Mouse (Mus musculus) neural tube, embryonic 11.5 days (tissue): ENCODE results near the gene Gm7029. TPM values are rescaled to one million over a fixed set of nuclear protein-coding genes. Genes with fewer than 3 reads are reported as not detected.
"Not testable (repeated sequence)": the region's sequence is repeated elsewhere in the genome, so short reads cannot be mapped to it uniquely, and the experiment has no call there.

ENCODE experiments used
- ATAC-seq: fragments of 200-750 bp; cut with Nextera tagmentation; 2 replicates; pipeline ENCODE4 v1.8.0; 2017; ENCODE audit warnings: moderate number of reproducible peaks, mild to moderate bottlenecking, moderate TSS enrichment, moderate library complexity; ENCODE audit not compliant: insufficient read depth, low FRiP score, low TSS enrichment
- DNase-seq: peaks from one replicate; pipeline ENCODE4 v3.0.0-alpha.2; 2015; ENCODE audit warnings: low spot score
- H3K27ac ChIP-seq: fragments of 300-500 bp; sonication (generic); 2 replicates; pipeline ENCODE4 v1.5.1; 2014; ENCODE audit warnings: low read depth, mild to moderate bottlenecking, low read length
- H3K27me3 ChIP-seq: fragments of 300-500 bp; sonication (generic); 2 replicates; pipeline ENCODE4 v1.6.1; 2014; ENCODE audit warnings: mild to moderate bottlenecking, low read length, mixed read lengths; ENCODE audit not compliant: control insufficient read depth, insufficient read depth
- H3K36me3 ChIP-seq: fragments of 300-500 bp; sonication (generic); 2 replicates; pipeline ENCODE4 v1.6.1; 2014; ENCODE audit warnings: mild to moderate bottlenecking, low read length, moderate library complexity, mixed read lengths; ENCODE audit not compliant: control insufficient read depth, insufficient read depth
- H3K4me1 ChIP-seq: fragments of 300-500 bp; sonication (generic); 2 replicates; pipeline ENCODE4 v1.6.1; 2014; ENCODE audit warnings: low read length, mixed read lengths; ENCODE audit not compliant: control insufficient read depth, insufficient read depth
- H3K4me2 ChIP-seq: fragments of 300-500 bp; sonication (generic); 2 replicates; pipeline ENCODE4 v1.6.1; 2014; ENCODE audit warnings: low read depth, mild to moderate bottlenecking, moderate library complexity
- H3K4me3 ChIP-seq: fragments of 300-500 bp; sonication (generic); 2 replicates; pipeline ENCODE4 v1.5.1; 2014; ENCODE audit warnings: low read depth, low read length
- H3K9ac ChIP-seq: fragments of 300-500 bp; sonication (generic); 2 replicates; pipeline ENCODE4 v1.6.1; 2014; ENCODE audit warnings: mild to moderate bottlenecking, low read length
- H3K9me3 ChIP-seq: fragments of 300-500 bp; sonication (generic); 2 replicates; pipeline ENCODE4 v1.6.1; 2016; ENCODE audit warnings: low read length; ENCODE audit not compliant: control insufficient read depth
- WGBS: fragments of 180-500 bp; shearing (Covaris S2); extraction: QIAGEN DNeasy Blood & Tissue Kit; methylation state at CpG from one replicate; pipeline ENCODE4 v1.1.7; 2014; 5-methylcytosine and 5-hydroxymethylcytosine counted together
- polyA plus RNA-seq: library from polyadenylated mRNA; unstranded; fragments of >200 nt; fragmentation: Nextera tagmentation; extraction: Ambion mirVana; gene quantifications from 2 replicates; pipeline ENCODE4 v1.2.1, GENCODE M21; 2014

The Gm7029 gene
- polyA plus RNA-seq, 1 experiment from 2014 or later, result not detected

GRCm38 (mm10) chr17:33844196-33844595 is 29.4 kb upstream of the Gm7029 start:
- Histone ChIP-seq H3K9me3 (no peaks in the 10 kb centered on the region), H3K4me1 (peaks cover 6% of the 10 kb centered on the region), H3K27me3 (no peaks in the 10 kb centered on the region), H3K4me3 (peak overlapping the region; percentile 89; the same call in 1 of the 2 replicates), H3K27ac (no peak overlapping the region), H3K4me2 (peak overlapping the region; percentile 86), H3K36me3 (no peaks in the 10 kb centered on the region; the same call in 1 of the 2 replicates), H3K9ac (no peak overlapping the region)
- ATAC-seq (no peak), DNase-seq (no peak)
- 50% methylated on average over 1 of the region's 1 CpGs for WGBS

- H3K27me3 ChIP-seq, result no peaks in the 10 kb centered on the region
- no peak overlapping the region for H3K4me3 ChIP-seq
- 72% methylated on average over 8 of the region's 8 CpGs for WGBS
These were observed 25.5 kb upstream of the Gm7029 start for GRCm38 (mm10) chr17:33848139-33848538.

GRCm38 (mm10) chr17:33851331-33851730 is 22.3 kb upstream of the Gm7029 start:
- ATAC-seq (no peak), DNase-seq (no peak)
- H3K4me1 ChIP-seq, result no peaks in the 10 kb centered on the region
- no peaks in the 10 kb centered on the region for H3K27me3 ChIP-seq
- no peak overlapping the region for H3K4me2 ChIP-seq
- no peaks in the 10 kb centered on the region for H3K36me3 ChIP-seq
- no peaks in the 10 kb centered on the region for H3K9me3 ChIP-seq
- H3K9ac ChIP-seq, result no peak overlapping the region
- no peak overlapping the region for H3K27ac ChIP-seq
- WGBS, result 71% methylated on average over 1 of the region's 1 CpGs
- no peak overlapping the region for H3K4me3 ChIP-seq

More at GRCm38 (mm10) chr17:33848139-33848538, 25.5 kb upstream of the Gm7029 start:
- ATAC-seq, result no peak
- H3K4me1 ChIP-seq, result peaks cover 6% of the 10 kb centered on the region
- no peak for DNase-seq
- H3K9ac ChIP-seq, result no peak overlapping the region
- H3K36me3 ChIP-seq, result no peaks in the 10 kb centered on the region
- H3K9me3 ChIP-seq, result no peaks in the 10 kb centered on the region
- no peak overlapping the region for H3K4me2 ChIP-seq
- no peak overlapping the region for H3K27ac ChIP-seq

- no peak overlapping the region for H3K27ac ChIP-seq
- H3K27me3 ChIP-seq, result no peaks in the 10 kb centered on the region
- no peaks in the 10 kb centered on the region for H3K36me3 ChIP-seq
- ATAC-seq (no peak), DNase-seq (no peak)
- no peak overlapping the region for H3K4me2 ChIP-seq
- H3K4me1 ChIP-seq, result no peaks in the 10 kb centered on the region
- H3K4me3 ChIP-seq, result no peak overlapping the region
- WGBS, result 65% methylated on average over 4 of the region's 4 CpGs
- no peak overlapping the region for H3K9ac ChIP-seq
- no peaks in the 10 kb centered on the region for H3K9me3 ChIP-seq
These were observed 15.8 kb upstream of the Gm7029 start for GRCm38 (mm10) chr17:33857816-33858215.

- H3K9ac ChIP-seq, result no peak overlapping the region
- no peak overlapping the region for H3K4me3 ChIP-seq
- H3K9me3 ChIP-seq, result no peaks in the 10 kb centered on the region
- H3K27me3 ChIP-seq, result no peaks in the 10 kb centered on the region
- 44% methylated on average over 9 of the region's 9 CpGs for WGBS
- no peaks in the 10 kb centered on the region for H3K4me1 ChIP-seq
- DNase-seq, result peak; percentile 39
- ATAC-seq, result no peak
- H3K27ac ChIP-seq, result no peak overlapping the region
- no peaks in the 10 kb centered on the region for H3K36me3 ChIP-seq
- no peak overlapping the region for H3K4me2 ChIP-seq
These were observed 8.2 kb upstream of the Gm7029 start for GRCm38 (mm10) chr17:33865330-33866030.

- no peaks in the 10 kb centered on the region for H3K36me3 ChIP-seq
- DNase-seq, result no peak
These were observed 774 bp downstream of the Gm7029 start for GRCm38 (mm10) chr17:33874411-33874810.

GRCm38 (mm10) chr17:33875797-33876196 is 2.2 kb downstream of the Gm7029 start:
- not testable (repeated sequence) for H3K4me1 ChIP-seq, H3K4me3 ChIP-seq, H3K9me3 ChIP-seq, H3K27me3 ChIP-seq, ATAC-seq, H3K36me3 ChIP-seq, H3K4me2 ChIP-seq, H3K27ac ChIP-seq, H3K9ac ChIP-seq
- WGBS, result 82% methylated on average over 5 of the region's 5 CpGs
- DNase-seq, result peak; percentile 22

More at GRCm38 (mm10) chr17:33874411-33874810, 774 bp downstream of the Gm7029 start:
- H3K4me3 ChIP-seq, result no peak overlapping the region
- WGBS, result 91% methylated on average over 11 of the region's 11 CpGs
- ATAC-seq, result no peak
- no peak overlapping the region for H3K27ac ChIP-seq
- H3K9me3 ChIP-seq, result no peaks in the 10 kb centered on the region
- H3K27me3 ChIP-seq, result no peaks in the 10 kb centered on the region
- H3K4me2 ChIP-seq, result no peak overlapping the region
- no peak overlapping the region for H3K9ac ChIP-seq
- H3K4me1 ChIP-seq, result no peaks in the 10 kb centered on the region

GRCm38 (mm10) chr17:33884320-33884719 is 10.7 kb downstream of the Gm7029 start:
- H3K36me3 ChIP-seq, H3K9ac ChIP-seq, H3K27ac ChIP-seq, H3K9me3 ChIP-seq, H3K4me3 ChIP-seq, H3K4me2 ChIP-seq, DNase-seq, H3K4me1 ChIP-seq, H3K27me3 ChIP-seq, ATAC-seq: not testable (repeated sequence)
- 95% methylated on average over 6 of the region's 11 CpGs for WGBS

GRCm38 (mm10) chr17:33887802-33888201 is 14.2 kb downstream of the Gm7029 start:
- not testable (repeated sequence) for H3K4me1 ChIP-seq, H3K27me3 ChIP-seq, H3K4me2 ChIP-seq, H3K27ac ChIP-seq, H3K4me3 ChIP-seq, DNase-seq, H3K9me3 ChIP-seq, H3K36me3 ChIP-seq, H3K9ac ChIP-seq, ATAC-seq
- 81% methylated on average over 2 of the region's 2 CpGs for WGBS
